Mouse (Mus musculus) megakaryocyte, embryonic 14.5 days (primary cell): ENCODE measurements at regions not wholly inside any gene's neighbourhood (a gene's known extent, or its start where the extent isn't known, plus 50 kb on each side); places are given as distances from the start of the nearest gene placed in this dataset.

ENCODE experiments used
- FLI1 ChIP-seq: IDR thresholded peaks from 2 replicates; pipeline ENCODE4 v1.6.1; 2012; ENCODE audit warnings: low read length, inconsistent platforms, mixed read lengths
- GATA1 ChIP-seq: IDR thresholded peaks from 3 replicates; pipeline ENCODE4 v1.6.1; 2012; ENCODE audit warnings: mixed read lengths, low read length, inconsistent platforms, borderline replicate concordance

GRCm38 (mm10) chr2:45793561-45793960 is 676.4 kb upstream of the Zeb2 start:
- TF ChIP-seq GATA1 = no peak
- TF ChIP-seq FLI1 = no peak
